Mouse (Mus musculus) CH12.LX (cell line): ENCODE measurements around the gene Iqcd. TPM values are rescaled to one million over a fixed set of nuclear protein-coding genes. Genes with fewer than 3 reads are reported as not detected.

Experiments
- DNase-seq: peaks from one replicate; pipeline ENCODE4 v3.0.0-alpha.2; 2013; ENCODE audit errors: extremely low read depth
- H3K27ac ChIP-seq: 2 replicates; pipeline ENCODE4 v1.5.1; 2012; ENCODE audit warnings: low read depth, mild to moderate bottlenecking, control low read depth, moderate library complexity; ENCODE audit not compliant: insufficient read depth
- H3K27me3 ChIP-seq: replicated peaks from 2 replicates; pipeline ENCODE3; 2012; ENCODE audit warnings: inconsistent platforms
- H3K36me3 ChIP-seq, 2 experiments: replicated peaks in 1 of 2; 2 replicates each; pipeline versions ENCODE3 to v1.6.1; 2012; ENCODE audit warnings: inconsistent platforms in 1 of 2, low read length in 1 of 2, mild to moderate bottlenecking in 1 of 2, mixed read lengths in 1 of 2, moderate library complexity in 1 of 2; ENCODE audit not compliant: control insufficient read depth in 1 of 2, insufficient read depth in 1 of 2
- H3K4me1 ChIP-seq, 2 experiments: 2 replicates each; pipeline ENCODE4 v1.6.1; 2012; ENCODE audit warnings: inconsistent platforms in 1 of 2, moderate library complexity in 1 of 2; ENCODE audit not compliant: insufficient read depth in 2 of 2, control insufficient read depth in 1 of 2
- H3K4me2 ChIP-seq: 2 replicates; pipeline ENCODE4 v1.6.1; 2012; ENCODE audit warnings: low read depth, mild to moderate bottlenecking, control low read depth; ENCODE audit not compliant: poor library complexity, insufficient read depth, severe bottlenecking
- H3K4me3 ChIP-seq, 3 experiments: fragments of 150-350 bp in 1 of 3; sonication (generic) in 1 of 3; replicated peaks in 1 of 3; 2 replicates each; pipeline versions ENCODE3 to v1.5.1; 2011 to 2012; ENCODE audit warnings: low read depth in 2 of 3, low read length in 2 of 3, mild to moderate bottlenecking in 2 of 3, moderate library complexity in 2 of 3, control low read depth in 1 of 3, improper control_type of control experiment in 1 of 3, inconsistent platforms in 1 of 3, mixed read lengths in 1 of 3; ENCODE audit not compliant: poor library complexity in 1 of 3
- H3K79me2 ChIP-seq: replicated peaks from 2 replicates; pipeline ENCODE4 v1.6.1; 2012; ENCODE audit warnings: mild to moderate bottlenecking, moderate library complexity; ENCODE audit not compliant: control insufficient read depth, poor library complexity, insufficient read depth, severe bottlenecking; ENCODE audit errors: extremely low read depth
- H3K9ac ChIP-seq: 2 replicates; pipeline ENCODE4 v1.6.1; 2012; ENCODE audit warnings: low read depth, mild to moderate bottlenecking, control low read depth, moderate library complexity; ENCODE audit not compliant: insufficient read depth
- H3K9me3 ChIP-seq: replicated peaks from 2 replicates; pipeline ENCODE3; 2012; ENCODE audit warnings: low read length, inconsistent platforms, mixed read lengths
- E2F4 ChIP-seq: IDR thresholded peaks from 2 replicates; pipeline ENCODE4 v1.6.1; 2011; ENCODE audit warnings: low read depth, low read length, improper control_type of control experiment; ENCODE audit not compliant: insufficient replicate concordance
- ELF1 ChIP-seq: IDR thresholded peaks from 2 replicates; pipeline ENCODE4 v1.6.1; 2014; ENCODE audit warnings: low read depth, mild to moderate bottlenecking, inconsistent platforms, low read length, improper control_type of control experiment
- ETS1 ChIP-seq: conservative IDR thresholded peaks from 2 replicates; pipeline ENCODE4 v1.6.1; 2012; ENCODE audit warnings: low read depth, mild to moderate bottlenecking, inconsistent platforms, low read length, improper control_type of control experiment, moderate library complexity
- GABPA ChIP-seq: IDR thresholded peaks from 2 replicates; pipeline ENCODE4 v1.6.1; 2012; ENCODE audit warnings: low read depth, low read length, improper control_type of control experiment, inconsistent platforms; ENCODE audit not compliant: insufficient replicate concordance
- HCFC1 ChIP-seq: IDR thresholded peaks from 2 replicates; pipeline ENCODE4 v1.6.1; 2012; ENCODE audit warnings: low read depth, mild to moderate bottlenecking, inconsistent platforms, low read length, improper control_type of control experiment
- JUN ChIP-seq: IDR thresholded peaks from 2 replicates; pipeline ENCODE4 v1.6.1; 2011; ENCODE audit warnings: low read depth, mild to moderate bottlenecking, low read length, improper control_type of control experiment, moderate library complexity; ENCODE audit not compliant: insufficient read depth
- JUND ChIP-seq: conservative IDR thresholded peaks from 2 replicates; pipeline ENCODE4 v1.6.1; 2011; ENCODE audit warnings: low read depth, low read length, improper control_type of control experiment
- NRF1 ChIP-seq: IDR thresholded peaks from 2 replicates; pipeline ENCODE4 v1.6.1; 2014; ENCODE audit warnings: low read depth, mild to moderate bottlenecking, inconsistent platforms, low read length, improper control_type of control experiment, moderate library complexity
- PAX5 ChIP-seq: IDR thresholded peaks from 2 replicates; pipeline ENCODE4 v1.6.1; 2012; ENCODE audit warnings: low read length, inconsistent platforms, mixed read lengths
- POLR2A ChIP-seq: IDR thresholded peaks from 2 replicates; pipeline ENCODE4 v1.6.1; 2011; ENCODE audit warnings: low read depth, mild to moderate bottlenecking, improper control_type of control experiment, low read length
- USF2 ChIP-seq: conservative IDR thresholded peaks from 2 replicates; pipeline ENCODE4 v1.6.1; 2011; ENCODE audit warnings: low read depth, low read length, improper control_type of control experiment
- ZC3H11A ChIP-seq: IDR thresholded peaks from 2 replicates; pipeline ENCODE4 v1.6.1; 2012; ENCODE audit warnings: low read depth, mild to moderate bottlenecking, inconsistent platforms, low read length, improper control_type of control experiment
- ZMIZ1 ChIP-seq: IDR thresholded peaks from 2 replicates; pipeline ENCODE4 v1.6.1; 2012; ENCODE audit warnings: low read depth, mild to moderate bottlenecking, inconsistent platforms, low read length, improper control_type of control experiment
- dilution Hi-C: fragments of 300-500 bp; cut with MboI; formaldehyde crosslinking; loops from 2 replicates; pipeline ENCODE4 v1.14.3; 2020; ENCODE audit warnings: low sequenced_read_pairs; ENCODE audit not compliant: extremely low pct_unique_long_range_greater_than_20kb, extremely low pct_ligation_motif_present
- in situ Hi-C: fragments of 300-500 bp; cut with MboI; formaldehyde crosslinking; loops from 3 replicates; pipeline ENCODE4 v1.14.3; 2019; ENCODE audit warnings: low sequenced_read_pairs, low pct_ligation_motif_present, low pct_unique_long_range_greater_than_20kb, mixed read lengths
- polyA plus RNA-seq: library from polyadenylated mRNA; unstranded; fragments of >175 nt; gene quantifications from 2 replicates; pipeline ENCODE4 v1.2.1, GENCODE M21; 2012; ENCODE audit warnings: low read depth; ENCODE audit not compliant: insufficient read length
- total RNA-seq, 2 experiments: library from RNA; depleted of rRNA; stranded (reverse); fragments of 300-350 nt in 1 of 2; fragments of >200 nt in 1 of 2; gene quantifications; 2 replicates each; pipeline ENCODE4 v1.2.3; 2012 to 2014

Gene Iqcd
- total and polyA plus RNA-seq, 3 experiments, result 0.59 to 0.77 TPM; not detected in 1

GRCm38 (mm10) chr5:120606590-120607200 lies 17.9 kb downstream of the Iqcd start:
- peaks cover 3 to 19% of the 10 kb centered on the region in 2 experiments; a peak in 3 of 4 replicates for H3K4me1 ChIP-seq
- DNase-seq, result no peak
- TF ChIP-seq ETS1, result no peak
- no peak for TF ChIP-seq JUN
- no peak for TF ChIP-seq PAX5
- no peak for TF ChIP-seq HCFC1
- no peak for TF ChIP-seq ELF1
- TF ChIP-seq JUND, result no peak
- TF ChIP-seq NRF1, result no peak
- TF ChIP-seq GABPA, result no peak
- no peak for TF ChIP-seq ZC3H11A
- no peak for TF ChIP-seq ZMIZ1
- H3K9ac ChIP-seq, result no peak overlapping the region
- in situ Hi-C loops, result loop anchor here (5.0 to 25.0 kb wide), 3 partner anchors 89 to 469 kb away; no protein-coding TSS in a partner anchor
- H3K27ac ChIP-seq, result no peak overlapping the region
- H3K4me2 ChIP-seq, result no peak overlapping the region
- peaks cover 0 to 39% of the 10 kb centered on the region in 2 experiments for H3K36me3 ChIP-seq
- no peak overlapping the region for H3K4me3 ChIP-seq
- H3K79me2 ChIP-seq, result no peaks in the 10 kb centered on the region
- dilution Hi-C loops, result no loop called here
- H3K9me3 ChIP-seq, result no peaks in the 10 kb centered on the region
- H3K27me3 ChIP-seq, result no peaks in the 10 kb centered on the region

GRCm38 (mm10) chr5:120607335-120607734 lies 18.5 kb downstream of the Iqcd start:
- Histone ChIP-seq H3K27me3 (no peaks in the 10 kb centered on the region), H3K9me3 (no peaks in the 10 kb centered on the region), H3K9ac (no peak overlapping the region), H3K4me3 (no peak overlapping the region), H3K4me1 (peaks cover 3 to 23% of the 10 kb centered on the region in 2 experiments; a peak in 3 of 4 replicates), H3K4me2 (no peak overlapping the region), H3K27ac (no peak overlapping the region)
- dilution Hi-C loops (no loop called here), in situ Hi-C loops (loop anchor here (5.0 to 25.0 kb wide), 3 partner anchors 90 to 470 kb away; no protein-coding TSS in a partner anchor)
- TF ChIP-seq E2F4 (no peak), USF2 (no peak), POLR2A (no peak)
- TF ChIP-seq, all 38 proteins: peak for 0
- Histone ChIP-seq H3K36me3 (peaks cover 0 to 39% of the 10 kb centered on the region in 2 experiments), H3K79me2 (no peaks in the 10 kb centered on the region)
- no peak for DNase-seq
